ENCODE assay signal across 19 mouse cellular contexts in genomic region chr11:80199773-80200172, GRCm38 (mm10). TPM values are rescaled to one million over a fixed set of nuclear protein-coding genes. Genes with fewer than 3 reads are reported as not detected.
DNase-seq lines count a peak whose midpoint lies in the region; ATAC-seq and TF ChIP-seq lines count a peak whose summit lies in the region.
"Had no signal": no experiment of that assay in that cellular context is flagged by ENCODE, and none has a peak within 500 bp of the region (broad histone marks: within the 10 kb centered on the region; RNA-seq: fewer than 3 reads in every experiment).

No protein-coding gene starts in this region.

- WGBS in hindbrain, postnatal 0 days: 93% methylated on average over 2 of the region's 2 CpGs
- WGBS in hindbrain, embryonic 13.5 days: 97% methylated on average over 2 of the region's 2 CpGs
- WGBS in lung, embryonic 14.5 days: 87% methylated on average over 2 of the region's 2 CpGs
- WGBS in lung, adult 2 months: 99% methylated on average over 2 of the region's 2 CpGs

- no peak overlapping the region for H3K27ac ChIP-seq in hindbrain, postnatal 0 days
- H3K27ac ChIP-seq in hindbrain, embryonic 13.5 days: no peak overlapping the region
- no peak overlapping the region for H3K27ac ChIP-seq in lung, embryonic 14.5 days (ENCODE audit: low read depth)
- no peak overlapping the region for H3K27ac ChIP-seq in MEL (ENCODE audit: control insufficient read depth, low read depth, low read length)
- H3K27ac ChIP-seq: embryonic facial prominence, embryonic 12.5 days; hindbrain, embryonic 10.5 days; lung, embryonic 15.5 days; neural tube, embryonic 13.5 days had no signal

- no peaks in the 10 kb centered on the region for H3K79me2 ChIP-seq in MEL (ENCODE audit: control insufficient read depth, insufficient read depth, low read length, poor library complexity)

- no peaks in the 10 kb centered on the region for H3K4me1 ChIP-seq in hindbrain, postnatal 0 days (ENCODE audit: insufficient read depth, low read length)
- no peaks in the 10 kb centered on the region for H3K4me1 ChIP-seq in hindbrain, embryonic 13.5 days (replicated peaks)
- no peaks in the 10 kb centered on the region for H3K4me1 ChIP-seq in lung, embryonic 14.5 days (ENCODE audit: insufficient read depth)
- no peaks in the 10 kb centered on the region for H3K4me1 ChIP-seq in lung, adult 2 months (ENCODE audit: control insufficient read depth, insufficient read depth, low read length)
- no peaks in the 10 kb centered on the region for H3K4me1 ChIP-seq in MEL (ENCODE audit: control insufficient read depth in 1 of 2, insufficient read depth in 2 of 2, low read length in 2 of 2)
- H3K4me1 ChIP-seq: embryonic facial prominence, embryonic 12.5 days; hindbrain, embryonic 10.5 days; lung, embryonic 15.5 days; neural tube, embryonic 13.5 days had no signal

- H3K4me2 ChIP-seq in hindbrain, postnatal 0 days (ENCODE audit: low read depth, low read length): no peak overlapping the region
- no peak overlapping the region for H3K4me2 ChIP-seq in hindbrain, embryonic 13.5 days
- no peak overlapping the region for H3K4me2 ChIP-seq in lung, embryonic 14.5 days
- H3K4me2 ChIP-seq: embryonic facial prominence, embryonic 12.5 days; lung, embryonic 15.5 days; neural tube, embryonic 13.5 days had no signal

- no peak for DNase-seq in hindbrain, postnatal 0 days (ENCODE audit: low spot score)
- DNase-seq in lung, embryonic 14.5 days: no peak
- no peak for DNase-seq in lung, adult 2 months
- DNase-seq in MEL (ENCODE audit: low read depth, low spot score): peak; percentile 54
- peak; percentile 20 for DNase-seq in splenic B cell, adult 2 months (ENCODE audit: low read depth, low spot score)
- DNase-seq in layer of hippocampus, adult 11-12 months (ENCODE audit: low spot score): no peak
- DNase-seq in spleen, adult 18-20 months: no peak
- DNase-seq: cerebellum, adult 8-10 months; kidney, postnatal 14 days; right cerebral cortex, postnatal 25 days had no signal

- no peak for TF ChIP-seq EP300 in MEL (IDR thresholded peaks at IDR 0.05; ENCODE audit: low read depth in 1 of 2, low read length in 2 of 2)

- TF ChIP-seq RAD21 in MEL (IDR thresholded peaks at IDR 0.05; ENCODE audit: low read depth, low read length): peak; percentile 45

- no peaks in the 10 kb centered on the region for H3K9me3 ChIP-seq in hindbrain, postnatal 0 days (ENCODE audit: low read length)
- H3K9me3 ChIP-seq in hindbrain, embryonic 13.5 days: no peaks in the 10 kb centered on the region
- no peaks in the 10 kb centered on the region for H3K9me3 ChIP-seq in lung, embryonic 14.5 days (ENCODE audit: low read depth, low read length)
- H3K9me3 ChIP-seq in MEL (replicated peaks; ENCODE audit: insufficient read depth, low read length): no peaks in the 10 kb centered on the region
- H3K9me3 ChIP-seq: embryonic facial prominence, embryonic 12.5 days; hindbrain, embryonic 10.5 days; lung, embryonic 15.5 days; neural tube, embryonic 13.5 days had no signal

- H3K4me3 ChIP-seq in hindbrain, postnatal 0 days (ENCODE audit: low read length): no peak overlapping the region
- H3K4me3 ChIP-seq in hindbrain, embryonic 13.5 days: no peak overlapping the region
- no peak overlapping the region for H3K4me3 ChIP-seq in lung, embryonic 14.5 days (ENCODE audit: low read depth, low read length)
- H3K4me3 ChIP-seq in lung, adult 2 months (replicated peaks; ENCODE audit: extremely low read depth, low read depth, low read length): no peak overlapping the region
- H3K4me3 ChIP-seq in MEL (ENCODE audit: control insufficient read depth in 1 of 2, insufficient read depth in 1 of 2, low read depth in 2 of 2, low read length in 2 of 2): no peak overlapping the region
- H3K4me3 ChIP-seq: embryonic facial prominence, embryonic 12.5 days; hindbrain, embryonic 10.5 days; lung, embryonic 15.5 days; megakaryocyte, embryonic 14.5 days; neural tube, embryonic 13.5 days had no signal

- TF ChIP-seq CTCF in hindbrain, postnatal 0 days (IDR thresholded peaks at IDR 0.05; ENCODE audit: low read depth): peak; percentile 14; the same call in 1 of the 2 replicates
- TF ChIP-seq CTCF in lung, embryonic 14.5 days (IDR thresholded peaks at IDR 0.05; ENCODE audit: low read depth): peak; percentile 31; the same call in 1 of the 2 replicates
- TF ChIP-seq CTCF in lung, adult 2 months (IDR thresholded peaks at IDR 0.05; ENCODE audit: insufficient read depth, low read length): no peak
- TF ChIP-seq CTCF in MEL (IDR thresholded peaks at IDR 0.05 in 2 of 3, conservative IDR thresholded peaks at IDR 0.05 in 1 of 3; ENCODE audit: control insufficient read depth in 1 of 3, insufficient read depth in 1 of 3, low read depth in 2 of 3, low read length in 3 of 3, poor library complexity in 1 of 3, severe bottlenecking in 1 of 3): peak; percentile 37 to 61 (median 41); a peak in 5 of 6 replicates

- no peaks in the 10 kb centered on the region for H3K36me3 ChIP-seq in hindbrain, postnatal 0 days (ENCODE audit: insufficient read depth, low read length)
- no peaks in the 10 kb centered on the region for H3K36me3 ChIP-seq in hindbrain, embryonic 13.5 days
- no peaks in the 10 kb centered on the region for H3K36me3 ChIP-seq in lung, embryonic 14.5 days (ENCODE audit: insufficient read depth)
- no peaks in the 10 kb centered on the region for H3K36me3 ChIP-seq in MEL (ENCODE audit: control insufficient read depth in 1 of 2, insufficient read depth in 2 of 2, low read length in 2 of 2)
- H3K36me3 ChIP-seq in splenic B cell, adult 2 months (ENCODE audit: control insufficient read depth, insufficient read depth, low read length, poor library complexity, severe bottlenecking): no peaks in the 10 kb centered on the region; the same call in 1 of the 2 replicates
- H3K36me3 ChIP-seq: embryonic facial prominence, embryonic 12.5 days; neural tube, embryonic 13.5 days had no signal

- H3K9ac ChIP-seq in hindbrain, postnatal 0 days (replicated peaks; ENCODE audit: low read length): no peak overlapping the region
- no peak overlapping the region for H3K9ac ChIP-seq in hindbrain, embryonic 13.5 days
- no peak overlapping the region for H3K9ac ChIP-seq in lung, embryonic 14.5 days
- H3K9ac ChIP-seq in MEL (ENCODE audit: control insufficient read depth, low read depth, low read length, poor library complexity, severe bottlenecking): no peak overlapping the region
- H3K9ac ChIP-seq: embryonic facial prominence, embryonic 12.5 days; lung, embryonic 15.5 days; neural tube, embryonic 13.5 days had no signal

- no peak for ATAC-seq in hindbrain, postnatal 0 days
- ATAC-seq in hindbrain, embryonic 13.5 days (ENCODE audit: low FRiP score): no peak
- ATAC-seq in lung, embryonic 14.5 days (ENCODE audit: insufficient read depth): no peak
- ATAC-seq: forebrain, embryonic 16.5 days had no signal

- H3K27me3 ChIP-seq in hindbrain, postnatal 0 days (ENCODE audit: insufficient read depth, low read length): no peaks in the 10 kb centered on the region
- H3K27me3 ChIP-seq in hindbrain, embryonic 13.5 days: 0 out of 2 replicates have a peak, but pooled peaks cover 3% of the 10 kb centered on the region
- H3K27me3 ChIP-seq in lung, embryonic 14.5 days (ENCODE audit: insufficient read depth, low read length): no peaks in the 10 kb centered on the region
- no peaks in the 10 kb centered on the region for H3K27me3 ChIP-seq in MEL (ENCODE audit: control insufficient read depth in 1 of 2, insufficient read depth in 2 of 2, low read length in 2 of 2)
- no peaks in the 10 kb centered on the region; the same call in 1 of the 2 replicates for H3K27me3 ChIP-seq in splenic B cell, adult 2 months (ENCODE audit: control insufficient read depth, insufficient read depth, low read length, poor library complexity, severe bottlenecking)
- H3K27me3 ChIP-seq: embryonic facial prominence, embryonic 12.5 days; lung, embryonic 15.5 days; megakaryocyte, embryonic 14.5 days; neural tube, embryonic 13.5 days had no signal

- no peak for TF ChIP-seq POLR2A in lung, adult 2 months (IDR thresholded peaks at IDR 0.05; ENCODE audit: borderline replicate concordance, extremely low read depth, low read depth, low read length)
- no peak for TF ChIP-seq POLR2A in MEL (IDR thresholded peaks at IDR 0.05; ENCODE audit: control insufficient read depth in 1 of 2, insufficient read depth in 1 of 2, low read depth in 1 of 2, low read length in 2 of 2, poor library complexity in 1 of 2)

RNA-seq across cellular contexts. Expression of gene Rhot1, which starts 9.0 kb away (rescaled TPM):
- 50.0 and 62.1 TPM in 2 replicates for total RNA-seq in hindbrain, postnatal 0 days (2014; rRNA removed)
- 57.4 and 59.1 TPM in 2 replicates for polyA plus RNA-seq in hindbrain, postnatal 0 days (2015; fragmentation: Nextera tagmentation; extraction: Ambion mirVana)
- polyA plus RNA-seq in hindbrain, embryonic 13.5 days (2015; fragmentation: Nextera tagmentation; extraction: Ambion mirVana): 66.4 and 68.4 TPM in 2 replicates
- polyA plus RNA-seq in lung, embryonic 14.5 days (2014; fragmentation: Nextera tagmentation; extraction: Ambion mirVana): 59.6 and 63.3 TPM in 2 replicates
- polyA plus RNA-seq in lung, adult 2 months (2012; rRNA removed): 8.7 and 14.9 TPM in 2 replicates
- 39.8 and 43.7 TPM in 2 replicates for total RNA-seq in MEL (2012; rRNA removed)
- polyA plus RNA-seq in MEL (2012; ENCODE audit: insufficient read depth in 1 of 2, insufficient read length in 2 of 2, low read depth in 1 of 2, low replicate concordance in 2 of 2, missing spikeins in 1 of 2): 100 to 1,000 TPM in 1 of 2 experiments, 10 to 100 TPM in 1; 44.3 to 919 TPM

RNA-seq across cellular contexts. Expression of gene Rnf135, which starts 16.1 kb away (rescaled TPM):
- total RNA-seq in hindbrain, postnatal 0 days (2014; rRNA removed): 2.3 and 5.0 TPM in 2 replicates
- polyA plus RNA-seq in hindbrain, postnatal 0 days (2015; fragmentation: Nextera tagmentation; extraction: Ambion mirVana): 4.7 and 4.8 TPM in 2 replicates
- 3.1 and 3.9 TPM in 2 replicates for polyA plus RNA-seq in hindbrain, embryonic 13.5 days (2015; fragmentation: Nextera tagmentation; extraction: Ambion mirVana)
- polyA plus RNA-seq in lung, embryonic 14.5 days (2014; fragmentation: Nextera tagmentation; extraction: Ambion mirVana): 5.5 and 6.6 TPM in 2 replicates
- polyA plus RNA-seq in lung, adult 2 months (2012; rRNA removed): 8.1 and 9.4 TPM in 2 replicates
- 4.1 and 5.2 TPM in 2 replicates for total RNA-seq in MEL (2012; rRNA removed)
- 1 to 10 TPM in 1 of 2 experiments, not detected in 1; 8.0 TPM for polyA plus RNA-seq in MEL (2012; ENCODE audit: insufficient read depth in 1 of 2, insufficient read length in 2 of 2, low read depth in 1 of 2, low replicate concordance in 2 of 2, missing spikeins in 1 of 2)

RNA-seq across cellular contexts. Expression of gene Adap2, which starts 45.9 kb away (rescaled TPM):
- 4.1 and 4.9 TPM in 2 replicates for total RNA-seq in hindbrain, postnatal 0 days (2014; rRNA removed)
- polyA plus RNA-seq in hindbrain, postnatal 0 days (2015; fragmentation: Nextera tagmentation; extraction: Ambion mirVana): 3.7 and 4.9 TPM in 2 replicates
- 3.7 and 3.9 TPM in 2 replicates for polyA plus RNA-seq in hindbrain, embryonic 13.5 days (2015; fragmentation: Nextera tagmentation; extraction: Ambion mirVana)
- 1.1 and 1.6 TPM in 2 replicates for polyA plus RNA-seq in lung, embryonic 14.5 days (2014; fragmentation: Nextera tagmentation; extraction: Ambion mirVana)
- 7.0 and 18.2 TPM in 2 replicates for polyA plus RNA-seq in lung, adult 2 months (2012; rRNA removed)
- total RNA-seq in MEL (2012; rRNA removed): not detected in 2 replicates
- polyA plus RNA-seq in MEL (2012; ENCODE audit: insufficient read depth in 1 of 2, insufficient read length in 2 of 2, low read depth in 1 of 2, low replicate concordance in 2 of 2, missing spikeins in 1 of 2): not detected
- total RNA-seq: common myeloid progenitor, adult 5-6 weeks; granulocyte monocyte progenitor cell, adult 5-6 weeks had no signal

RNA-seq across cellular contexts. Expression of gene Tefm, which starts 57.8 kb away (rescaled TPM):
- total RNA-seq in hindbrain, postnatal 0 days (2014; rRNA removed): 8.6 and 8.9 TPM in 2 replicates
- 18.6 and 22.9 TPM in 2 replicates for polyA plus RNA-seq in hindbrain, postnatal 0 days (2015; fragmentation: Nextera tagmentation; extraction: Ambion mirVana)
- polyA plus RNA-seq in hindbrain, embryonic 13.5 days (2015; fragmentation: Nextera tagmentation; extraction: Ambion mirVana): 25.8 and 25.9 TPM in 2 replicates
- polyA plus RNA-seq in lung, embryonic 14.5 days (2014; fragmentation: Nextera tagmentation; extraction: Ambion mirVana): 27.7 and 29.0 TPM in 2 replicates
- polyA plus RNA-seq in lung, adult 2 months (2012; rRNA removed): 2.7 and 4.3 TPM in 2 replicates
- total RNA-seq in MEL (2012; rRNA removed): 30.0 and 33.9 TPM in 2 replicates
- polyA plus RNA-seq in MEL (2012; ENCODE audit: insufficient read depth in 1 of 2, insufficient read length in 2 of 2, low read depth in 1 of 2, low replicate concordance in 2 of 2, missing spikeins in 1 of 2): 10 to 100 TPM in 1 of 2 experiments, not detected in 1; 23.6 TPM

Comparison
In these comparisons a context has a peak if more than half of its experiments do, and no peak if none do; other contexts are left out.
1. DNase-seq: peak in MEL (single experiment) and splenic B cell, adult 2 months (single experiment); none in hindbrain, postnatal 0 days (single experiment), lung, embryonic 14.5 days (single experiment), lung, adult 2 months (single experiment), layer of hippocampus, adult 11-12 months (single experiment) and spleen, adult 18-20 months (0 of 2).